Mouse (Mus musculus): ENCODE data around the gene Tunar.

DNA sequence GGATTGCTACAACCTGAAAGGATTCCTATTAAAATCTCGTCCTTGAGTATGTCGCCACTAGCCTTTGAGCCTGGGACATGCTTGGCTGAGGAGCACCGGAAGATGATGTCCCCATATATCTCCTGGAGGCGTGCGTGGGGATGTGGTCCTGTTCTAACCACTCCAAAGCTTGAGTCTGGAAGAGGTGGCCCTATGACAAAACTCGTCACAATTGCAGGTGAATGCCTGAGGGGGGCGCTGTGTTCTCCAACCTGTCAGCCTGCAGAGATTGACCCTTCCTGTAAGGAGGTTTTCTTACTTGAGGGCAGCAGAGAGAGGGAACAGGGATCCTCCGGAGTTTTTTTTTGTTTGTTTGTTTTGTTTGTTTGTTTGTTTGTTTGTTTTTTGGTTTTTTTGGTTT is 21.1 kb downstream of the Tunar start:
- TF ChIP-seq CTCF (IDR thresholded peaks at IDR 0.05; ENCODE audit: insufficient read depth, low read length) (no peak), POLR2A (IDR thresholded peaks at IDR 0.05; ENCODE audit: borderline replicate concordance, extremely low read depth, low read depth, low read length) (no peak)

Measured in lung, adult 2 months (tissue).